Mouse (Mus musculus) liver, embryonic 15.5 days (tissue): Measurements from ENCODE around the gene Ctxn2. TPM values are rescaled to one million over a fixed set of nuclear protein-coding genes. Genes with fewer than 3 reads are reported as not detected.

Source experiments
- ATAC-seq: fragments of 200-750 bp; cut with Nextera tagmentation; 2 replicates; pipeline ENCODE4 v1.8.0; 2017; ENCODE audit warnings: moderate number of reproducible peaks, mild to moderate bottlenecking, moderate library complexity; ENCODE audit not compliant: insufficient read depth
- H3K27ac ChIP-seq: fragments of 300-500 bp; sonication (generic); replicated peaks from 2 replicates; pipeline ENCODE4 v1.5.1; 2015; ENCODE audit warnings: mild to moderate bottlenecking, inconsistent platforms
- H3K27me3 ChIP-seq: fragments of 300-500 bp; sonication (generic); 2 replicates; pipeline ENCODE4 v1.6.1; 2015; ENCODE audit warnings: mild to moderate bottlenecking, inconsistent platforms
- H3K36me3 ChIP-seq: fragments of 300-500 bp; sonication (generic); replicated peaks from 2 replicates; pipeline ENCODE4 v1.6.1; 2015; ENCODE audit warnings: moderate library complexity, mild to moderate bottlenecking, inconsistent platforms
- H3K4me1 ChIP-seq: fragments of 300-500 bp; sonication (generic); replicated peaks from 2 replicates; pipeline ENCODE4 v1.6.1; 2015; ENCODE audit warnings: inconsistent platforms
- H3K4me2 ChIP-seq: fragments of 300-500 bp; sonication (generic); 2 replicates; pipeline ENCODE4 v1.6.1; 2015; ENCODE audit warnings: moderate library complexity, mild to moderate bottlenecking, inconsistent platforms
- H3K4me3 ChIP-seq: fragments of 300-500 bp; sonication (generic); replicated peaks from 2 replicates; pipeline ENCODE4 v1.5.1; 2015; ENCODE audit warnings: mild to moderate bottlenecking, inconsistent platforms
- H3K9ac ChIP-seq: fragments of 300-500 bp; sonication (generic); 2 replicates; pipeline ENCODE4 v1.6.1; 2015; ENCODE audit warnings: moderate library complexity, mild to moderate bottlenecking, inconsistent platforms
- H3K9me3 ChIP-seq: fragments of 300-500 bp; sonication (generic); replicated peaks from 2 replicates; pipeline ENCODE4 v1.6.1; 2016; ENCODE audit warnings: inconsistent platforms
- WGBS: fragments of 180-500 bp; shearing (Covaris S2); methylation state at CpG from one replicate; pipeline ENCODE4 v1.1.7; 2015; ENCODE audit warnings: mixed read lengths; ENCODE audit not compliant: insufficient replicate concordance; 5-methylcytosine and 5-hydroxymethylcytosine counted together
- polyA plus RNA-seq: library from polyadenylated mRNA; unstranded; fragments of >200 nt; fragmentation: Nextera tagmentation; extraction: Ambion mirVana; gene quantifications from 2 replicates; pipeline ENCODE4 v1.2.1, GENCODE M21; 2015

Ctxn2 gene
- polyA plus RNA-seq, 1 experiment from 2014 or later: not detected

DNA sequence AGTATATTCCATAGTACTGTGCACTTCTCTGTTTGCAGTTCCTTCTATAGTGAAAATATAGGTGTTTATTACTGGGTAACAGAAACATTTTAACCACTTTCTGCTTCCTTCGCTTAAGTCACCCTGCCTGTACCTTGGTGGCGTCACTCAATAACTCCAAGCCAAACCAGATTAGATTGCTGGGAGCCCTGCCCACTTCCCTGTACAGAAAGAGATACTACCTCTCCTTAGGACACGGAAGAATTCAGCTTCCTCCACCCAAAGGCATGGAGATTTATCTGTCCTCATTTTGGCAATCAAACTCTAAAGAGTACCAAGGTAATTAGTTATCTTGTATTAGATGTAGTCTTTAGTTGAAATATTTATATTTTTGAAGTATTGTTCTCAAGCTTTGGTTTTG is 9.7 kb upstream of the Ctxn2 start:
- Histone ChIP-seq H3K9me3 (no peaks in the 10 kb centered on the region), H3K27ac (no peak overlapping the region), H3K9ac (no peak overlapping the region), H3K4me2 (no peak overlapping the region), H3K4me1 (peaks cover 12% of the 10 kb centered on the region), H3K27me3 (0 out of 2 replicates have a peak, but pooled peaks cover 5% of the 10 kb centered on the region), H3K4me3 (no peak overlapping the region), H3K36me3 (no peaks in the 10 kb centered on the region)
- WGBS: 42% methylated on average over 3 of the region's 3 CpGs
- no peak for ATAC-seq

DNA sequence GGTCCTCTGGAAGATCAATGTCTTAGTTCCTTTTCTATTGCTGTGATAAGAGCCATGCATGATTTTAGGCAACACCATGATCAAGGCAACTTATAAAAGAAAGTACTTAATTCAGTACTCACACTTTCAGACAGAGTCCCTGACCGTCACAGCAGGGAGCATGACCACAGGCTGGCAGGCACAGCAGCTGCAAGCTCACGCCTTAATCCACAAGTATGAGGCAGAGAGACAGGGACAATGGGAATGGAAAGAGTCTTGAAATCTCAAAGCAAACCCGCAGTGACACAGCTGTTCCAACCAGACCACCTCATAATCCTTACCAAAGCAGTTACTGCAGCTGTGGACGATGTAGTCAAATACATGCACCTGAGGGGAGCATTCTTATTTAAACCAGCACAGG is 2.4 kb upstream of the Ctxn2 start:
- Histone ChIP-seq H3K36me3 (no peaks in the 10 kb centered on the region), H3K9me3 (no peaks in the 10 kb centered on the region), H3K27me3 (peaks cover 8% of the 10 kb centered on the region; the same call in 1 of the 2 replicates), H3K27ac (no peak overlapping the region), H3K4me3 (no peak overlapping the region), H3K9ac (no peak overlapping the region), H3K4me2 (no peak overlapping the region), H3K4me1 (no peaks in the 10 kb centered on the region)
- 29% methylated on average over 4 of the region's 4 CpGs for WGBS
- ATAC-seq: no peak

DNA sequence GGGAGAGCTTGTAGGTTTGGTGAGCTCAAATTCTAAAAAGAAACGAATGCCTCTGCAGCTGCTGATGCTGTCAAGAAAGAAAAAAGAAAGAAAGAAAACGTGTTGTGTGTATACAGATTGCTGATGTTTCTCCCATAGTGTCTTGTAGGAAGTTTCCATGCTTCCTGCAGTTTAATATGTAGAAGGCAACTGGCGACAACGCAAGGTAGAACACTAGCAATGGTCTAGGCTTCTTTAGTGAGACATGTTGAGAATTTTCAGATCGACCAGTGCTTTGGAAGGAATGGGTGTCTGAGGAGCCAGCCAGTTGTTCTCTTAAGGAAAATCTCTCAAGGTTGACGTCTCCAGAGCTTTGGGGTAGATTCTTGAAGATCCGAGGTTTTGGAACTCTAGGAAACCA is 354 bp downstream of the Ctxn2 start:
- Histone ChIP-seq H3K27ac (no peak overlapping the region), H3K9ac (no peak overlapping the region), H3K27me3 (peaks cover 8% of the 10 kb centered on the region; the same call in 1 of the 2 replicates), H3K4me2 (no peak overlapping the region), H3K4me3 (no peak overlapping the region), H3K4me1 (no peaks in the 10 kb centered on the region), H3K36me3 (no peaks in the 10 kb centered on the region), H3K9me3 (no peaks in the 10 kb centered on the region)
- 23% methylated on average over 7 of the region's 7 CpGs for WGBS
- no peak for ATAC-seq

DNA sequence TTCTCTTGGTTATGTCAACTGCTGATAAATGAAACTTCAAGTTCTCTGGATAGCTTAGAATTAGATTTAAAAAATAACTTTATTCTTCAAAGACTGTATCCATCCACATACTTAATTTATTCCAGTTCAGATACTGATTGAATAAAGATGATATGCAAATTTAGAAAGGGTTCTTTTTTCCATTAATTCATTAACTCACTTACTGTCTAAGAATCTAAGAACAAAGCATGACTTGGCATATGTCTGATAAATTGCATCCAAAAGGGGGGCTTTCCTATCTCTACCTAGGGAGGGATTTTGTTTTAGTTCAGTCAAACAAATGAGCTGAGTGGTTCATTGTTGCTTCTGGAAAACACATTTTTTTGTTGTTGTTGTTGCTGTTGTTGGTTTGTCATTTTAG is 5.8 kb downstream of the Ctxn2 start:
- Histone ChIP-seq H3K36me3 (no peaks in the 10 kb centered on the region), H3K9ac (no peak overlapping the region), H3K27ac (no peak overlapping the region), H3K9me3 (no peaks in the 10 kb centered on the region), H3K4me1 (no peaks in the 10 kb centered on the region), H3K4me2 (no peak overlapping the region), H3K27me3 (no peaks in the 10 kb centered on the region), H3K4me3 (no peak overlapping the region)
- no peak for ATAC-seq

DNA sequence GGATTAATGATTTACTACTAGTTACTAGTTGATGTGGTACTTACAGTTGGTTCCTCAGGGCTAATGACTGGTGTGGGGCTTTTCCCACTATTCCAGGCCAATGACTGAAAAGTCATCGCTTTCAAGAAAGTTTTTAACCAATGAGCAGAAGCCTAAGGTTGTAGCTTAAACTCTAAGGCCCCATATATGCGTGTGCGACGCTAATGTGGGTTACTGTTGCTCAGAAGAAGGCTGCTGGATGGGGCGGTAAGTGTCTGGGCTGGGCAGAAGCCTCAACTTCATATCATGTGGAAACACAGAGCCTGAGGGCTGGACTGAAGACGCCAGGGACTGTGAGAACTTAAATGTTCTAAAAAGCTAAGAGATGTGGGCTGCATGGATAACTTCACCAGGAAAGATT is 15.9 kb downstream of the Ctxn2 start, which contains the start of gene Slc12a1:
Gene Slc12a1 (plus strand): TSS at position 118 of the 400 bp plus-strand sequence.
- H3K27ac ChIP-seq: no peak within 1 kb of the TSS
- H3K36me3 ChIP-seq: no peaks in the 10 kb centered on the region
- no peaks in the 10 kb centered on the region for H3K4me1 ChIP-seq
- H3K27me3 ChIP-seq: no peaks in the 10 kb centered on the region
- WGBS: 62% methylated on average over 6 of the region's 6 CpGs
- H3K4me2 ChIP-seq: no peak within 1 kb of the TSS
- no peaks in the 10 kb centered on the region for H3K9me3 ChIP-seq
- H3K9ac ChIP-seq: no peak within 1 kb of the TSS
- no peak within 1 kb of the TSS for H3K4me3 ChIP-seq
- ATAC-seq: no peak

DNA sequence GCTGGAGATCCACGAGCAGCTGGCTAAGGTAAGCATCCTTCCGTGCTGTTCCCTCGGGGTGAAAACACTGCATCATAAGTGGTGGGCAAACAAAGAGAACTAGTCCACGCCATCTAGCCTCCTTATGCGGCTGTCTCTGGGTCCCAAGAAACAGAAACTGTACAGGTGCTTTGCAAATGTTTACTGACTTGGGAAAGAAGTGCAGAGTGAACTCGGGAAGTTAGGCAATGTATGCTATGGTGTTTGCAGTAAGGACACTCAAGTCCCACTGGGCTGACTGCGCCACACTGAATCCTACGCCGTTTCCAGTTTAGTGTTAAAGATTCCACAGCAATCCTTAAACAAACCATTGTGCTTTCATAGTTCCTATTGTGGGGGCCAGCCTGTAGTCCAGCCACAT is 17.8 kb downstream of the Ctxn2 start:
- Histone ChIP-seq H3K9ac (no peak overlapping the region), H3K4me3 (no peak overlapping the region), H3K27ac (no peak overlapping the region), H3K9me3 (no peaks in the 10 kb centered on the region), H3K27me3 (no peaks in the 10 kb centered on the region), H3K4me2 (no peak overlapping the region), H3K4me1 (no peaks in the 10 kb centered on the region), H3K36me3 (no peaks in the 10 kb centered on the region)
- ATAC-seq: no peak
- 65% methylated on average over 9 of the region's 9 CpGs for WGBS

DNA sequence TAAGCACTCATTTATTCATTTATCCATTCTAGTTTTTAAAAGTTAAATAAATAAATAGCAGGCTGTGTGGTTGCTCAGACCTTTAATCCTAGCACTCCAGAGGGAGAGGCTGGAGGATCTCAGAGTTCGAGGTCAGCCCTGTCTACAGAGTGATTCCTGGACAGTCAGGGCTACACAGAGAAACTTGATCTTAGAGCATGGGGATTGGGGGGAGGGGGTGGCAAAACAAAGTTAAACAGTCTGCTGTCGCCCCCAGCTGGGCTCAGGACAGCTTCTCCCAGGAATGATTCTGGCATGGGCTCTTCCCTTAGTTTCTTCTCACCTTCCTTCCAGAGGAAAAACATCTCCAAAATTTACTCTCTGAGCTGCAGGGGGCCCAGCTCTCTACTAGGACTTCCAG is 19.0 kb downstream of the Ctxn2 start:
- 19% methylated on average over 2 of the region's 2 CpGs for WGBS
- Histone ChIP-seq H3K4me2 (no peak overlapping the region), H3K9me3 (no peaks in the 10 kb centered on the region), H3K27me3 (no peaks in the 10 kb centered on the region), H3K4me1 (no peaks in the 10 kb centered on the region), H3K36me3 (no peaks in the 10 kb centered on the region), H3K9ac (no peak overlapping the region), H3K27ac (no peak overlapping the region), H3K4me3 (no peak overlapping the region)
- no peak for ATAC-seq

DNA sequence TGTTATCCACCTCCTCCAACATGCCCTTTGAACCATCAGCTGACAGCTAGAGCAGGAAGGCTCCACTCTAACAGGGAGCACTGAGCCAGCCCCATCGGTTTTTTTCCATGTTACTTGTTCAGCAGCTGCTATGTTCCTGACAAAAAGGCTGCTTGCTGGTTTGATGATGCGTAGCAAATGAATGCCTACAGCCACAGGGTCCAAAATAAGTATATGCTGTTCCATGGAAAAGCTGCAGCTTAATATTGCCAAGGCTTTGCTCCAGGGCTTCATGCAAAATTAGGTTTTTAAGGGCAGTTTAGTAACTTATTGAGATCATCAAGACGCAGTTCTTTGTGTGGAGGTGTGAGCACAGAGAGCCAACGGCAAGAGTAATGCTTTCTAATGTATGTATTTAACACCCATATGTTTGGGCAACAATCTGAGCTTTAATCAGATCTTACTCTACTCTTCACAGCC is 25.5 kb downstream of the Ctxn2 start:
- 63% methylated on average over 4 of the region's 4 CpGs for WGBS
- ATAC-seq: no peak
- Histone ChIP-seq H3K36me3 (no peaks in the 10 kb centered on the region), H3K27me3 (no peaks in the 10 kb centered on the region), H3K4me3 (no peak overlapping the region), H3K9me3 (no peaks in the 10 kb centered on the region), H3K4me1 (no peaks in the 10 kb centered on the region), H3K9ac (no peak overlapping the region), H3K4me2 (no peak overlapping the region), H3K27ac (no peak overlapping the region)

DNA sequence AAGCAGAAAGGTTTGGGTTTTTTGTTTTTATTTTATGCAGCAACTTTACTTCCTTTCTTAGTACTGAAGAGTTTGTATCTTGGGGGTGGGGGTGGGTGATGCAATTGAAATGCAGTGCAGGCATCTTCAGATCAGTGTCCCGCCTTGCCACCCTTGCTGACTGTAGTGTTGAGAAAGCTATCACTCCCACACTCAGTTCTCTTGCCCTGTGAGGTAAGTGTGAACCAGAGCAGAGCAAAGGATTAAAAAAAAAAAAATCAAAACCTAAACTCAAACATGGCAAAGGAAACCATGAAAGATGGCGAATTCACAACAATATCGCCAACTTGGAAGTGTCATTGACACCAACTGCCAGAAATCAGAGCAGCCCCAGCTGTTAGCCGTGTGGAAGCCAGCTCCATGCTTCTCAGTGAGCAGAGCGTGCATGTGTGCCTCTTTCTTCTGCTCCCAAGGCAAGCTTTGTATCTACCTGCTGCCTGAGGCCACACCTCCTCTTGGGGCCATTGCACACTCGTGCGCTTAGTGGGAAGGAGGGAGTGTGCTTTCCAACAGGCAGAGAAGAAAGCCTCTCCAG is 41.8 kb downstream of the Ctxn2 start:
- H3K27ac ChIP-seq: no peak overlapping the region
- no peak overlapping the region for H3K4me2 ChIP-seq
- H3K36me3 ChIP-seq: no peaks in the 10 kb centered on the region
- no peak overlapping the region for H3K4me3 ChIP-seq
- 71% methylated on average over 7 of the region's 7 CpGs for WGBS
- ATAC-seq: no peak
- no peaks in the 10 kb centered on the region for H3K4me1 ChIP-seq
- no peaks in the 10 kb centered on the region for H3K9me3 ChIP-seq
- H3K9ac ChIP-seq: no peak overlapping the region
- H3K27me3 ChIP-seq: no peaks in the 10 kb centered on the region

DNA sequence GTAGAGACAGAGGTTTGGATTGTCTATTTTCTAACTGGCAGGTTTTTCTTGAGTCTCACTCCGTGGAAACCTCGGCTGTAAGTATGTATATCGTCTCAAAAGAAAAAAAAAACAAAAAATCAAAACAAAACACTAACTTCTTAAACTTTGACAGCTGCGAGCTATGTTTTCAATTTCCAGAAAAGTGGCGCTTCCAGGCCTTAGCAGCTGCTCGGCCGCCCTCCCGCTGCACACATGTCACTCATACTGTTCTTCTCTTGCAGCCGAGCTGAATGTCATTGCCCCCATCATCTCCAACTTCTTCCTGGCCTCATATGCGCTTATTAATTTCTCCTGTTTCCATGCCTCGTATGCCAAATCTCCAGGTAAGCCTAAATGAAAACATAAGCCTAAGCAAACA is 51.4 kb downstream of the Ctxn2 start:
- Histone ChIP-seq H3K27me3 (no peaks in the 10 kb centered on the region), H3K36me3 (no peaks in the 10 kb centered on the region), H3K4me1 (no peaks in the 10 kb centered on the region), H3K4me3 (no peak overlapping the region), H3K9ac (no peak overlapping the region), H3K27ac (no peak overlapping the region), H3K4me2 (no peak overlapping the region), H3K9me3 (no peaks in the 10 kb centered on the region)
- ATAC-seq: no peak
- 72% methylated on average over 11 of the region's 11 CpGs for whole genome bisulfite sequencing

DNA sequence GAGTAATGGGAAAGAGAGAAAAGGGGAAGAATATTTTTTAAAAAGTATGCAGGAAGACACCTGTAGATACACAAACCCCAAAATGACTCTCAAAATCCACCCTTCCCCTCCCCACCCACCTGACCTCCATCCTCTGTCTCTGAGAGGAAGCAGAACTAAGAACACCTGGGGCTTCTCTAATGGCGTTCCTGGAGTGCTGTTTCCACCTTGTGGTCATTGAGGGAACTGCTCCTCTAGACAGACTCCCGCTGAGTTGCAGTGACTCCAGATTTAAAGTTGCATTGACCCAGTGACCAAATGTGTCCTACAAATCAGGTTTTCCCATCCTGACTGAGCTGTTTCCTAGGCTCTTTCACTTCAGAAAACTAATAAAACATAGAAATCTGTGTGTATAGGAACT is 52.7 kb downstream of the Ctxn2 start:
- H3K4me1 ChIP-seq: no peaks in the 10 kb centered on the region
- H3K36me3 ChIP-seq: no peaks in the 10 kb centered on the region
- H3K27ac ChIP-seq: no peak overlapping the region
- H3K4me2 ChIP-seq: no peak overlapping the region
- no peak for ATAC-seq
- no peak overlapping the region for H3K4me3 ChIP-seq
- H3K9ac ChIP-seq: no peak overlapping the region
- 1% methylated on average over 2 of the region's 2 CpGs for WGBS
- H3K27me3 ChIP-seq: no peaks in the 10 kb centered on the region
- no peaks in the 10 kb centered on the region for H3K9me3 ChIP-seq

DNA sequence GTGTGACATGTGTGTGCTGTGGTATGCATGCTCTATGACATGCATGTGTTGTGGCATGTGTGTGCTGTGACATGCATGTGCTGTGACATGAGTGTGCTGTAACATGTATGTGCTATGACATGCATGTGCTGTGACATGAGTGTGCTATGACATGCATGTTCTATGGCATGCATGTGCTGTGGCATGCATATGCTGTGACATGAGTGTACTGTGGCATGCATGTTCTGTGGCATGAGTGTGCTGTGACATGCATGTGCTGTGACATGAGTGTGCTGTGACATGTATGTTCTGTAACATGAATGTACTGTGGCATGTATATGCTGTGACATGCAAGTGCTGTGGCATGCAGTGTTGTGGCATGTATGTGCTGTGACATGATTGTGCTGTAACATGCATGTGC is 56.4 kb downstream of the Ctxn2 start:
- Histone ChIP-seq H3K4me3 (no peak overlapping the region), H3K9me3 (no peaks in the 10 kb centered on the region), H3K27me3 (no peaks in the 10 kb centered on the region), H3K27ac (no peak overlapping the region), H3K4me1 (no peaks in the 10 kb centered on the region), H3K4me2 (no peak overlapping the region), H3K36me3 (no peaks in the 10 kb centered on the region), H3K9ac (no peak overlapping the region)
- no peak for ATAC-seq
